12 mouse cellular contexts compared by ENCODE assay signal in genomic region chr4:152272006-152272405, GRCm38 (mm10). TPM values are rescaled to one million over a fixed set of nuclear protein-coding genes. Genes with fewer than 3 reads are reported as not detected.
DNase-seq lines count a peak whose midpoint lies in the region; ATAC-seq and TF ChIP-seq lines count a peak whose summit lies in the region.
"Had no signal": no experiment of that assay in that cellular context is flagged by ENCODE, and none has a peak within 500 bp of the region (broad histone marks: within the 10 kb centered on the region; RNA-seq: fewer than 3 reads in every experiment).

No protein-coding gene starts in this region.

- no peak overlapping the region for H3K4me2 ChIP-seq in heart, embryonic 12.5 days
- H3K4me2 ChIP-seq in lung, embryonic 16.5 days (ENCODE audit: low read depth, low read length), result no peak overlapping the region
- no peak overlapping the region for H3K4me2 ChIP-seq in lung, postnatal 0 days (replicated peaks; ENCODE audit: low read depth, low read length)
- no peak overlapping the region; the same call in 1 of the 2 replicates for H3K4me2 ChIP-seq in embryonic facial prominence, embryonic 15.5 days (replicated peaks)
- no peak overlapping the region for H3K4me2 ChIP-seq in limb, embryonic 15.5 days
- H3K4me2 ChIP-seq: hindbrain, embryonic 14.5 days had no signal

- no peak for DNase-seq in heart, adult 9 months (ENCODE audit: low spot score in 2 of 2)
- DNase-seq in lung, postnatal 0 days (ENCODE audit: low spot score), result no peak
- DNase-seq in thymus, postnatal 14 days, result no peak
- DNase-seq in thymus, postnatal 0 days (ENCODE audit: low spot score), result no peak

- TF ChIP-seq EP300 in lung, postnatal 0 days (IDR thresholded peaks at IDR 0.05), result no peak

- H3K27ac ChIP-seq in heart, embryonic 12.5 days (ENCODE audit: poor library complexity, severe bottlenecking), result peak overlapping the region; percentile 84
- peak overlapping the region; percentile 90 for H3K27ac ChIP-seq in lung, embryonic 16.5 days (ENCODE audit: low read length)
- H3K27ac ChIP-seq in lung, postnatal 0 days (ENCODE audit: low read length), result no peak overlapping the region; the same call in 1 of the 2 replicates
- H3K27ac ChIP-seq in embryonic facial prominence, embryonic 15.5 days (replicated peaks), result peak overlapping the region; percentile 92
- H3K27ac ChIP-seq in limb, embryonic 15.5 days, result peak overlapping the region; percentile 88
- H3K27ac ChIP-seq: hindbrain, embryonic 14.5 days; macrophage had no signal

- H3K9ac ChIP-seq in heart, embryonic 12.5 days, result peak overlapping the region; percentile 18; the same call in 1 of the 2 replicates
- 0 out of 2 replicates have a peak overlapping the region, but pooled peaks have one; percentile 11 for H3K9ac ChIP-seq in lung, embryonic 16.5 days (ENCODE audit: low read length)
- H3K9ac ChIP-seq in lung, postnatal 0 days (replicated peaks; ENCODE audit: low read depth), result no peak overlapping the region
- H3K9ac ChIP-seq in embryonic facial prominence, embryonic 15.5 days, result no peak overlapping the region
- H3K9ac ChIP-seq in limb, embryonic 15.5 days, result no peak overlapping the region
- H3K9ac ChIP-seq: hindbrain, embryonic 14.5 days had no signal

- TF ChIP-seq CTCF in lung, postnatal 0 days (IDR thresholded peaks at IDR 0.05), result no peak

- no peaks in the 10 kb centered on the region for H3K9me3 ChIP-seq in heart, embryonic 12.5 days (replicated peaks)
- no peaks in the 10 kb centered on the region for H3K9me3 ChIP-seq in lung, embryonic 16.5 days (ENCODE audit: control insufficient read depth, low read length)
- H3K9me3 ChIP-seq in lung, postnatal 0 days (ENCODE audit: low read length), result no peaks in the 10 kb centered on the region
- no peaks in the 10 kb centered on the region for H3K9me3 ChIP-seq in embryonic facial prominence, embryonic 15.5 days (replicated peaks)
- no peaks in the 10 kb centered on the region for H3K9me3 ChIP-seq in limb, embryonic 15.5 days

- no peak overlapping the region for H3K4me3 ChIP-seq in heart, embryonic 12.5 days
- no peak overlapping the region for H3K4me3 ChIP-seq in lung, embryonic 16.5 days (ENCODE audit: low read length)
- no peak overlapping the region for H3K4me3 ChIP-seq in lung, postnatal 0 days (ENCODE audit: low read depth, low read length)
- H3K4me3 ChIP-seq in embryonic facial prominence, embryonic 15.5 days (replicated peaks), result no peak overlapping the region
- no peak overlapping the region for H3K4me3 ChIP-seq in limb, embryonic 15.5 days
- H3K4me3 ChIP-seq: erythroblast, embryonic 14.5 days had no signal

- peaks cover 67% of the 10 kb centered on the region for H3K4me1 ChIP-seq in heart, embryonic 12.5 days (replicated peaks)
- peaks cover 25% of the 10 kb centered on the region for H3K4me1 ChIP-seq in lung, embryonic 16.5 days (replicated peaks; ENCODE audit: control insufficient read depth, insufficient read depth, low read length)
- no peaks in the 10 kb centered on the region; the same call in 1 of the 2 replicates for H3K4me1 ChIP-seq in lung, postnatal 0 days (ENCODE audit: insufficient read depth, low read depth, low read length)
- H3K4me1 ChIP-seq in embryonic facial prominence, embryonic 15.5 days, result peaks cover 77% of the 10 kb centered on the region
- peaks cover 66% of the 10 kb centered on the region for H3K4me1 ChIP-seq in limb, embryonic 15.5 days

- WGBS in heart, embryonic 12.5 days, result 61% methylated on average over 7 of the region's 7 CpGs
- 56% methylated on average over 7 of the region's 7 CpGs for WGBS in lung, embryonic 16.5 days
- 57% methylated on average over 7 of the region's 7 CpGs for WGBS in lung, postnatal 0 days
- 39% methylated on average over 7 of the region's 7 CpGs for WGBS in embryonic facial prominence, embryonic 15.5 days
- WGBS in limb, embryonic 15.5 days, result 39% methylated on average over 7 of the region's 7 CpGs

- peaks cover 9% of the 10 kb centered on the region for H3K27me3 ChIP-seq in heart, embryonic 12.5 days (replicated peaks)
- H3K27me3 ChIP-seq in lung, embryonic 16.5 days (ENCODE audit: control insufficient read depth, insufficient read depth, low read depth, low read length), result peaks cover 3% of the 10 kb centered on the region
- H3K27me3 ChIP-seq in lung, postnatal 0 days (replicated peaks; ENCODE audit: insufficient read depth, low read length), result peaks cover 7% of the 10 kb centered on the region
- H3K27me3 ChIP-seq in embryonic facial prominence, embryonic 15.5 days, result peaks cover 7% of the 10 kb centered on the region; the same call in 1 of the 2 replicates
- peaks cover 9% of the 10 kb centered on the region; the same call in 1 of the 2 replicates for H3K27me3 ChIP-seq in limb, embryonic 15.5 days
- H3K27me3 ChIP-seq: CH12.LX had no signal

- ATAC-seq in heart, embryonic 12.5 days (ENCODE audit: insufficient number of reproducible peaks, low FRiP score), result no peak
- peak; percentile 1 for ATAC-seq in lung, embryonic 16.5 days (ENCODE audit: low read depth)
- no peak; the same call in 1 of the 2 replicates for ATAC-seq in lung, postnatal 0 days
- ATAC-seq in embryonic facial prominence, embryonic 15.5 days (ENCODE audit: insufficient number of reproducible peaks, low FRiP score, low TSS enrichment, low read depth), result peak; percentile 45
- ATAC-seq in limb, embryonic 15.5 days (ENCODE audit: insufficient number of reproducible peaks, low FRiP score, low TSS enrichment, low read depth), result peak; percentile 26; the same call in 1 of the 2 replicates

- peaks cover 6% of the 10 kb centered on the region for H3K36me3 ChIP-seq in heart, embryonic 12.5 days
- no peaks in the 10 kb centered on the region for H3K36me3 ChIP-seq in lung, embryonic 16.5 days (ENCODE audit: control insufficient read depth, insufficient read depth, low read length)
- no peaks in the 10 kb centered on the region for H3K36me3 ChIP-seq in lung, postnatal 0 days (ENCODE audit: insufficient read depth, low read length)
- H3K36me3 ChIP-seq in embryonic facial prominence, embryonic 15.5 days, result no peaks in the 10 kb centered on the region
- no peaks in the 10 kb centered on the region for H3K36me3 ChIP-seq in limb, embryonic 15.5 days

RNA-seq across cellular contexts. Expression of gene Gpr153, which starts 2.0 kb away (rescaled TPM):
- 11.9 and 14.0 TPM in 2 replicates for polyA plus RNA-seq in heart, embryonic 12.5 days (2016; fragmentation: Nextera tagmentation; extraction: Ambion mirVana)
- 8.3 and 8.5 TPM in 2 replicates for polyA plus RNA-seq in lung, embryonic 16.5 days (2015; fragmentation: Nextera tagmentation; extraction: Ambion mirVana)
- polyA plus RNA-seq in lung, postnatal 0 days (2015; fragmentation: Nextera tagmentation; extraction: Ambion mirVana), result 11.1 and 12.3 TPM in 2 replicates
- 29.0 and 35.7 TPM in 2 replicates for polyA plus RNA-seq in embryonic facial prominence, embryonic 15.5 days (2015; fragmentation: Nextera tagmentation; extraction: Ambion mirVana)
- polyA plus RNA-seq in limb, embryonic 15.5 days (2015; fragmentation: Nextera tagmentation; extraction: Ambion mirVana), result 18.9 and 21.9 TPM in 2 replicates
- 1.2 and 1.4 TPM in 2 replicates for polyA plus RNA-seq in thymus, postnatal 0 days (2015; fragmentation: Nextera tagmentation; extraction: Ambion mirVana)
- polyA plus RNA-seq: erythroblast, embryonic 14.5 days; macrophage had no signal

RNA-seq across cellular contexts. Expression of gene Hes3, which starts 19.5 kb away (rescaled TPM):
- not detected in 2 replicates for polyA plus RNA-seq in heart, embryonic 12.5 days (2016; fragmentation: Nextera tagmentation; extraction: Ambion mirVana)
- polyA plus RNA-seq in lung, embryonic 16.5 days (2015; fragmentation: Nextera tagmentation; extraction: Ambion mirVana), result not detected in 2 replicates
- polyA plus RNA-seq in lung, postnatal 0 days (2015; fragmentation: Nextera tagmentation; extraction: Ambion mirVana), result not detected in 2 replicates
- not detected in 2 replicates for polyA plus RNA-seq in embryonic facial prominence, embryonic 15.5 days (2015; fragmentation: Nextera tagmentation; extraction: Ambion mirVana)
- polyA plus RNA-seq in limb, embryonic 15.5 days (2015; fragmentation: Nextera tagmentation; extraction: Ambion mirVana), result not detected in 2 replicates
- 0.07 TPM in 1 of 2 replicates, not detected in the other for polyA plus RNA-seq in thymus, postnatal 0 days (2015; fragmentation: Nextera tagmentation; extraction: Ambion mirVana)
- polyA plus RNA-seq: erythroblast, embryonic 14.5 days; macrophage had no signal

RNA-seq across cellular contexts. Expression of gene Icmt, which starts 25.0 kb away (rescaled TPM):
- polyA plus RNA-seq in heart, embryonic 12.5 days (2016; fragmentation: Nextera tagmentation; extraction: Ambion mirVana), result 24.0 and 25.4 TPM in 2 replicates
- polyA plus RNA-seq in lung, embryonic 16.5 days (2015; fragmentation: Nextera tagmentation; extraction: Ambion mirVana), result 21.7 and 24.0 TPM in 2 replicates
- 16.9 and 18.9 TPM in 2 replicates for polyA plus RNA-seq in lung, postnatal 0 days (2015; fragmentation: Nextera tagmentation; extraction: Ambion mirVana)
- polyA plus RNA-seq in embryonic facial prominence, embryonic 15.5 days (2015; fragmentation: Nextera tagmentation; extraction: Ambion mirVana), result 23.5 and 26.7 TPM in 2 replicates
- polyA plus RNA-seq in limb, embryonic 15.5 days (2015; fragmentation: Nextera tagmentation; extraction: Ambion mirVana), result 26.4 and 26.5 TPM in 2 replicates
- polyA plus RNA-seq in thymus, postnatal 0 days (2015; fragmentation: Nextera tagmentation; extraction: Ambion mirVana), result 19.2 and 19.7 TPM in 2 replicates

RNA-seq across cellular contexts. Expression of gene Rnf207, which starts 46.8 kb away (rescaled TPM):
- 56.5 and 62.1 TPM in 2 replicates for polyA plus RNA-seq in heart, embryonic 12.5 days (2016; fragmentation: Nextera tagmentation; extraction: Ambion mirVana)
- 2.5 and 2.7 TPM in 2 replicates for polyA plus RNA-seq in lung, embryonic 16.5 days (2015; fragmentation: Nextera tagmentation; extraction: Ambion mirVana)
- 0.53 and 0.70 TPM in 2 replicates for polyA plus RNA-seq in lung, postnatal 0 days (2015; fragmentation: Nextera tagmentation; extraction: Ambion mirVana)
- polyA plus RNA-seq in embryonic facial prominence, embryonic 15.5 days (2015; fragmentation: Nextera tagmentation; extraction: Ambion mirVana), result 0.23 and 0.72 TPM in 2 replicates
- polyA plus RNA-seq in limb, embryonic 15.5 days (2015; fragmentation: Nextera tagmentation; extraction: Ambion mirVana), result 0.29 and 0.31 TPM in 2 replicates
- 0.09 TPM in 1 of 2 replicates, not detected in the other for polyA plus RNA-seq in thymus, postnatal 0 days (2015; fragmentation: Nextera tagmentation; extraction: Ambion mirVana)
- polyA plus RNA-seq: macrophage had no signal

RNA-seq across cellular contexts. Expression of gene Rpl22, which starts 53.5 kb away (rescaled TPM):
- polyA plus RNA-seq in heart, embryonic 12.5 days (2016; fragmentation: Nextera tagmentation; extraction: Ambion mirVana), result 278 and 280 TPM in 2 replicates
- 361 and 378 TPM in 2 replicates for polyA plus RNA-seq in lung, embryonic 16.5 days (2015; fragmentation: Nextera tagmentation; extraction: Ambion mirVana)
- 265 and 266 TPM in 2 replicates for polyA plus RNA-seq in lung, postnatal 0 days (2015; fragmentation: Nextera tagmentation; extraction: Ambion mirVana)
- polyA plus RNA-seq in embryonic facial prominence, embryonic 15.5 days (2015; fragmentation: Nextera tagmentation; extraction: Ambion mirVana), result 342 and 365 TPM in 2 replicates
- 286 and 375 TPM in 2 replicates for polyA plus RNA-seq in limb, embryonic 15.5 days (2015; fragmentation: Nextera tagmentation; extraction: Ambion mirVana)
- polyA plus RNA-seq in thymus, postnatal 0 days (2015; fragmentation: Nextera tagmentation; extraction: Ambion mirVana), result 557 and 592 TPM in 2 replicates

Comparison
In these comparisons a context has a peak if more than half of its experiments do, and no peak if none do; other contexts are left out.
1. ATAC-seq: peak in lung, embryonic 16.5 days (single experiment), embryonic facial prominence, embryonic 15.5 days (single experiment) and limb, embryonic 15.5 days (single experiment); none in heart, embryonic 12.5 days (single experiment) and lung, postnatal 0 days (single experiment).
2. H3K9ac ChIP-seq: peak in heart, embryonic 12.5 days (single experiment) and lung, embryonic 16.5 days (single experiment); none in lung, postnatal 0 days (single experiment), embryonic facial prominence, embryonic 15.5 days (single experiment) and limb, embryonic 15.5 days (single experiment).